Mouse (Mus musculus) spleen, adult 18-20 months (tissue): ENCODE results near the gene Cilp2.

Experiments
- DNase-seq, 2 experiments: peaks; one replicate each; pipeline ENCODE4 v3.0.0; 2022; ENCODE audit warnings: mixed read lengths in 2 of 2

Cilp2 gene

GRCm38 (mm10) chr8:69874155-69874554 is 13.3 kb downstream of the Cilp2 start:
- DNase-seq: peak in 1 of 2 experiments; percentile 69

- no peak for DNase-seq
Measured at GRCm38 (mm10) chr8:69870907-69871306, 16.6 kb downstream of the Cilp2 start.

GRCm38 (mm10) chr8:69870003-69870765 is 17.3 kb downstream of the Cilp2 start:
- DNase-seq: no peak

- DNase-seq: no peak
Measured at GRCm38 (mm10) chr8:69867696-69868326, 19.7 kb downstream of the Cilp2 start.

GRCm38 (mm10) chr8:69864180-69864579 is 23.3 kb downstream of the Cilp2 start:
- DNase-seq: no peak

- no peak for DNase-seq
Measured at GRCm38 (mm10) chr8:69863387-69864020, 24.0 kb downstream of the Cilp2 start.

- DNase-seq: no peak
Measured at GRCm38 (mm10) chr8:69861251-69861650, 26.2 kb downstream of the Cilp2 start.

- no peak for DNase-seq
Measured at GRCm38 (mm10) chr8:69860807-69861206, 26.7 kb downstream of the Cilp2 start.

GRCm38 (mm10) chr8:69853869-69854268 is 33.6 kb downstream of the Cilp2 start:
- no peak for DNase-seq

- DNase-seq: no peak
Measured at GRCm38 (mm10) chr8:69850926-69851506, 36.5 kb downstream of the Cilp2 start.

- DNase-seq: no peak
Measured at GRCm38 (mm10) chr8:69849899-69850298, 37.6 kb downstream of the Cilp2 start.

- DNase-seq: no peak
Measured at GRCm38 (mm10) chr8:69848951-69849350, 38.5 kb downstream of the Cilp2 start.

GRCm38 (mm10) chr8:69847167-69848065 is 40.1 kb downstream of the Cilp2 start:
- DNase-seq: no peak

GRCm38 (mm10) chr8:69837057-69837682 is 50.3 kb downstream of the Cilp2 start:
- no peak for DNase-seq

GRCm38 (mm10) chr8:69832298-69832853 is 55.1 kb downstream of the Cilp2 start, which contains the start of gene Pbx4:
TSS of gene Pbx4 (plus strand) at chr8:69832491.
- DNase-seq: peak; percentile 88 to 91
